Mouse (Mus musculus): ENCODE measurements around the gene Atf6b. TPM values are rescaled to one million over a fixed set of nuclear protein-coding genes. Genes with fewer than 3 reads are reported as not detected.

Atf6b gene
- polyA plus RNA-seq, 1 experiment from 2014 or later, result 97.1 TPM

DNA sequence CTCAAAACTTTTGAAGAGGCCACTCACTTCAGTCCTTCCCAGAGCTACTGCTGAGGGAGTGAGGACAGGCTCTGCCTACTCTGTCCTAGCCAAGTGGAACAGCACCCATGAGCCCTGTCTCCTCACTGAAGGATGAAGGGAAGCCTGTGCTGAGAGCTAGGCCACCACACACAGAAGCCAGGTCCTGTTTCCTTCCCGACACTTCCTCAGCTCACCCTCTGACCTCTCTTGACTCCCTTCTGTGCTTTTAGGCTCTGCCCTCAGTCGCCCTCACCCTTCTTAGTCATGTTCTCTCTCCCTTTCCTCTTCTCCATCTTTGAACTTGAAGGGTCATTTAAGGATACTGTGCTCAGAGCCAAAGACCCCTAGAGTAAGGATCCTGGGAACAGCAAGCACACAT is 10.3 kb downstream of the Atf6b start:
- 26% methylated on average over 2 of the region's 2 CpGs for WGBS
- no peaks in the 10 kb centered on the region for H3K9me3 ChIP-seq (ENCODE audit: control insufficient read depth, low read length)
- H3K9ac ChIP-seq (replicated peaks; ENCODE audit: low read length), result no peak overlapping the region
- no peak overlapping the region for H3K27ac ChIP-seq (replicated peaks; ENCODE audit: low read depth, low read length)
- H3K4me3 ChIP-seq (replicated peaks; ENCODE audit: low read depth, low read length), result no peak overlapping the region
- ATAC-seq (ENCODE audit: low FRiP score, low TSS enrichment) (no peak), DNase-seq (no peak)
- H3K4me2 ChIP-seq (ENCODE audit: low read length), result no peak overlapping the region
- no peaks in the 10 kb centered on the region for H3K4me1 ChIP-seq (ENCODE audit: control insufficient read depth, insufficient read depth, low read length)
- peaks cover 32% of the 10 kb centered on the region for H3K36me3 ChIP-seq (ENCODE audit: control insufficient read depth, insufficient read depth, low read length)
- peaks cover 8% of the 10 kb centered on the region for H3K27me3 ChIP-seq (ENCODE audit: control insufficient read depth, insufficient read depth, low read length)

DNA sequence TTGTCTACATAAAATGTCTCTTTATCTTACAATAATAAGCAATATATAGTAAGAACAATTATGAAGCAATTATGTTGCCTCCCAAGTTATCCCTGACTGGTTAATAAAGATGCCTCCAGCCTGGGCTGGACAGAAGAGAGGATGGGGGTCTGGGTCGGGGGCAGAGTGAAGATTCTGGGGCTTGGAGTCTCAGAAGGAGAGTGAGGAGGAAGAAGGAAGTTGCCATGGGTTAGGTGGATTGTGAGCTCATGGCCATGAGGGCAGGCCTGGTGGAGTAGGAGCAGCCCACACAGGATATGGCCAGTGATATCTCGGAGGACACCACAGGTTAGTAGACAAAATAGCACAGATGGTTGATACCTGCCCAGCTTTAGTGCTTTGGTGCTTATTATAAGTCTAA is 11.2 kb downstream of the Atf6b start:
- H3K9ac ChIP-seq (replicated peaks; ENCODE audit: low read length), result no peak overlapping the region
- 85% methylated on average over 2 of the region's 2 CpGs for WGBS
- no peaks in the 10 kb centered on the region for H3K4me1 ChIP-seq (ENCODE audit: control insufficient read depth, insufficient read depth, low read length)
- no peak overlapping the region for H3K4me2 ChIP-seq (ENCODE audit: low read length)
- H3K9me3 ChIP-seq (ENCODE audit: control insufficient read depth, low read length), result no peaks in the 10 kb centered on the region
- H3K36me3 ChIP-seq (ENCODE audit: control insufficient read depth, insufficient read depth, low read length), result peaks cover 23% of the 10 kb centered on the region
- no peak overlapping the region for H3K27ac ChIP-seq (replicated peaks; ENCODE audit: low read depth, low read length)
- H3K4me3 ChIP-seq (replicated peaks; ENCODE audit: low read depth, low read length), result no peak overlapping the region
- ATAC-seq (ENCODE audit: low FRiP score, low TSS enrichment) (no peak), DNase-seq (no peak)
- peaks cover 8% of the 10 kb centered on the region for H3K27me3 ChIP-seq (ENCODE audit: control insufficient read depth, insufficient read depth, low read length)

DNA sequence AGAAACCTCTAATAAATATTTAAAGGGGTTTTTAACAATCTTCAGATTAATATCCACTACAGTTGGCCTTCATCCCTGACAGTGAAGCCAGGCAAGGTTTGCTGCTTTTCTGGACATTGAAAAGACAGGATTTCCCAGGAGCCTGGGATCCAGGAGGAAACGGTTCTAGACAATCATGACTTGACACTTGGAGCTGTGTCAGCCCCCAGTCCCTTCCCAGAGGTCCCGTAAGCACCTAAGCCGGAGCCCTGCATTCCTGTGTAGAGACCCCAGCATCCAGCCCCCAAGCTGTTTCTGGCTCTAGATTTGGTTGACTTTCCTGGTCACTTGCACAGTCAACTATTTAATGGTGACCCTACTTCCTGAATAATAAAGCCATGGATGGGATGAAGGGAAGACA is 11.6 kb downstream of the Atf6b start:
- Histone ChIP-seq H3K36me3 (ENCODE audit: control insufficient read depth, insufficient read depth, low read length) (peaks cover 19% of the 10 kb centered on the region), H3K4me1 (ENCODE audit: control insufficient read depth, insufficient read depth, low read length) (no peaks in the 10 kb centered on the region), H3K9ac (replicated peaks; ENCODE audit: low read length) (no peak overlapping the region), H3K27me3 (ENCODE audit: control insufficient read depth, insufficient read depth, low read length) (peaks cover 8% of the 10 kb centered on the region), H3K4me2 (ENCODE audit: low read length) (no peak overlapping the region), H3K27ac (replicated peaks; ENCODE audit: low read depth, low read length) (no peak overlapping the region), H3K4me3 (replicated peaks; ENCODE audit: low read depth, low read length) (no peak overlapping the region), H3K9me3 (ENCODE audit: control insufficient read depth, low read length) (no peaks in the 10 kb centered on the region)
- ATAC-seq (ENCODE audit: low FRiP score, low TSS enrichment) (no peak), DNase-seq (no peak)
- 82% methylated on average over 3 of the region's 3 CpGs for WGBS

DNA sequence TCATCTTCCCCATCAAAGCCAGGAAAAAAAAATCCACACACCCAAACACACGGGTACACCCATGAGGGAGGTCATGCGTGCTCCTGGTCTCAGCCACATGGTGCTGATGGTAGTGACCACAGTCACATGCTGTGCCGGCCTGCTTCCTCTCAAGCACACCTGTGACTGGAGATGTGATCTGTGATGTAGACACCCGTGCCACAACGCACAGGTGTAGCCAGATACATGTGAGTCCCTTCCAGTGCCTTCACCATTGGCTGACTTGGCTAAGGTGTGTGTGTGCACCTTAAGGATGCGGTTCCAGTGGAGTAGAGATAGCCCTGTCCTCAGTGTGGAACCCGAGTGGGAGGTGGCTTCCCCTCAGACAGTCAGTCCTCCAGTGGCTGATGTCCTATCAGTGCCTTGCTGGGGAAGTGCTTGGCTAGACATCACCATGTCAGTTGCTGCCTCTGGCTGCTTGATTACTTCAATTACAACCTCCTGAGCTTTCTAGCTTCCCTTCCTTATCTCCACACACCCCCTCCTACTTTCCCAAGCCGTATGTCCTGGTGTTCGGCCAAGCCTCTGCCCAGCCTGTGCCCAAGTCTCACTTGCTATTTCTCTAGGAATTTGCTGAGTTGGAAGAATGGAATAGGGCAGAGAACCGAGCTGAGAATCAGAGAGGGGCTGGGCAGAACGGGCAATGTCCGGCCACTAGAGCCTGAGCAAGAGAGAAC is 12.4 kb downstream of the Atf6b start:
- no peak for ATAC-seq (ENCODE audit: low FRiP score, low TSS enrichment)
- H3K4me1 ChIP-seq (ENCODE audit: control insufficient read depth, insufficient read depth, low read length), result no peaks in the 10 kb centered on the region

DNA sequence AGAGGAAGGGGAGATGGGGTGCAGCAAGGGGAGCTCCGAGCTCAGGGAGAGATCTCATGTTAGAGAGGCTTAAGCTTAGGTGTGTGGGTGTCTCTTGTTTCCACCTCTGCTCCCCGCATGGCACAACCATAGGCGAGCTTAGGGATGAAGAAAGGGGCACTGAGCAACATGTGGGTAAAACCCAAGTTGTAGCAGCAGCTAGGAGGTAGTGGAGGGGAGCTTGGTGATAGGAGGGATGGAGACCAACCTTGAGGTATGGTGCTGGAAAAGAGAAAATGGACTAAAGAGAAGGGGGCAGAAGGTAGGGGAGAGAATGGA is 12.9 kb downstream of the Atf6b start:
- no peak for DNase-seq
- Histone ChIP-seq H3K4me2 (ENCODE audit: low read length) (no peak overlapping the region), H3K9ac (replicated peaks; ENCODE audit: low read length) (no peak overlapping the region), H3K27me3 (ENCODE audit: control insufficient read depth, insufficient read depth, low read length) (peaks cover 8% of the 10 kb centered on the region), H3K4me3 (replicated peaks; ENCODE audit: low read depth, low read length) (no peak overlapping the region), H3K36me3 (ENCODE audit: control insufficient read depth, insufficient read depth, low read length) (peaks cover 8% of the 10 kb centered on the region; the same call in 1 of the 2 replicates), H3K27ac (replicated peaks; ENCODE audit: low read depth, low read length) (no peak overlapping the region), H3K4me1 (ENCODE audit: control insufficient read depth, insufficient read depth, low read length) (no peaks in the 10 kb centered on the region), H3K9me3 (ENCODE audit: control insufficient read depth, low read length) (no peaks in the 10 kb centered on the region)
- no peak for ATAC-seq (ENCODE audit: low FRiP score, low TSS enrichment)
- 73% methylated on average over 3 of the region's 3 CpGs for WGBS

More for the DNA sequence above, 12.4 kb downstream of the Atf6b start:
- peaks cover 13% of the 10 kb centered on the region for H3K36me3 ChIP-seq (ENCODE audit: control insufficient read depth, insufficient read depth, low read length)
- no peak for DNase-seq
- no peak overlapping the region for H3K4me2 ChIP-seq (ENCODE audit: low read length)
- 75% methylated on average over 12 of the region's 12 CpGs for WGBS
- no peak overlapping the region for H3K9ac ChIP-seq (replicated peaks; ENCODE audit: low read length)
- H3K9me3 ChIP-seq (ENCODE audit: control insufficient read depth, low read length), result no peaks in the 10 kb centered on the region
- no peak overlapping the region for H3K27ac ChIP-seq (replicated peaks; ENCODE audit: low read depth, low read length)
- peaks cover 8% of the 10 kb centered on the region for H3K27me3 ChIP-seq (ENCODE audit: control insufficient read depth, insufficient read depth, low read length)
- no peak overlapping the region for H3K4me3 ChIP-seq (replicated peaks; ENCODE audit: low read depth, low read length)

DNA sequence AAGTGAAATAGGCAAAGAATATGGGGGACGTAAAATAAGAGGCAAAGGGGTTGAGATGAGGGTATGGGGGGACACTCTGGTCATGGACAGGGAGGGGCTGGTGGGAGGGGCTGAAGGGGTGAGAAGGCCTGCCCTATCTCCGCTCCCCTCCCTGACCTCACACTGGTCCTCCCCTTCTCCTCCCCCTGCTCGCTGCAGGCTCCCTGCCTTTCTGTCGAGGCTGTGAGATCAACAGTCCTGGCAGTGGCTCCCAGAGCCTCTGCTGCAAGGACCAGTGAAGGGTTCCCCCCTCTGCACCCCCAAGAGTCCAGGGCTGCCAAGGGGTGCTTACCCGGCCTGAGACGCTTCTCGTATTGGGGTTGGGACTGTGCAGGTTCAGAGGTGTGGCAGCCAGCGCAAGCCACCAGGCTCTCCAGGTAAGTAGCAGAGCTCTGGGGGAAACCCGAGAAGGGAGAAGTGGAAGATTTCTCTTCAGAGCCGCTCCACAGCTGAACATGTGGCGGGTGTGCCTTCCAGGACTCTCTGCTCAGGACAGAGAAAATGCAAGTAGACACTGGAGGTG is 13.4 kb downstream of the Atf6b start:
- H3K4me2 ChIP-seq (ENCODE audit: low read length), result no peak overlapping the region
- H3K9me3 ChIP-seq (ENCODE audit: control insufficient read depth, low read length), result no peaks in the 10 kb centered on the region
- no peaks in the 10 kb centered on the region for H3K4me1 ChIP-seq (ENCODE audit: control insufficient read depth, insufficient read depth, low read length)
- H3K36me3 ChIP-seq (ENCODE audit: control insufficient read depth, insufficient read depth, low read length), result 0 out of 2 replicates have a peak, but pooled peaks cover 4% of the 10 kb centered on the region
- H3K27ac ChIP-seq (replicated peaks; ENCODE audit: low read depth, low read length), result no peak overlapping the region
- no peak for ATAC-seq (ENCODE audit: low FRiP score, low TSS enrichment)
- no peak for DNase-seq
- peaks cover 8% of the 10 kb centered on the region for H3K27me3 ChIP-seq (ENCODE audit: control insufficient read depth, insufficient read depth, low read length)
- H3K9ac ChIP-seq (replicated peaks; ENCODE audit: low read length), result no peak overlapping the region
- 37% methylated on average over 11 of the region's 11 CpGs for WGBS
- H3K4me3 ChIP-seq (replicated peaks; ENCODE audit: low read depth, low read length), result no peak overlapping the region

DNA sequence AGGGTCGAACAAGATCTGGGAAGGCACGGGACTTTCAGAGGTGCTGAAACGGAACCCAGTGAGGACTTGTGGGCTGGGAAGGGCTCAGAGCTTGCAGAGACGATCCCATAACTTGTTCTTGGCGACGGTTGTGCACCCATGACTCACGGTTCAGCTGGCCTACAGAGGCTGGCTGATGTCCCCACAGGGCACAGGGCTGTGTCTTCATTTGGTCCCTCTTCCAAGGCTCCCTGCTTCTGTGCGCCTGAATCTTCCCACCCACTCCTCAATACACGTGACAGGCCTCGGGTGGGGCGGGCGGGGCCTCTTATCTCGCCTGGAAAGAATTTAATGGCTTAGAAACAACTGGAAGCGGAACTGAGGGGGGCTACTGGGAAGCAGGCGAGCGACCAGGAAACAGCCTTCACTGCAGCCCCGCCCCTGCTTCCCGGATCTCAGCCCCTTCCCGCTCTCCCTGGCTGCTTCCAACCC is 14.2 kb downstream of the Atf6b start:
- DNase-seq, result no peak
- Histone ChIP-seq H3K4me3 (replicated peaks; ENCODE audit: low read depth, low read length) (no peak overlapping the region), H3K9me3 (ENCODE audit: control insufficient read depth, low read length) (no peaks in the 10 kb centered on the region), H3K27ac (replicated peaks; ENCODE audit: low read depth, low read length) (no peak overlapping the region), H3K4me2 (ENCODE audit: low read length) (peak overlapping the region; percentile 22), H3K9ac (replicated peaks; ENCODE audit: low read length) (no peak overlapping the region), H3K4me1 (ENCODE audit: control insufficient read depth, insufficient read depth, low read length) (no peaks in the 10 kb centered on the region), H3K36me3 (ENCODE audit: control insufficient read depth, insufficient read depth, low read length) (no peaks in the 10 kb centered on the region), H3K27me3 (ENCODE audit: control insufficient read depth, insufficient read depth, low read length) (peaks cover 8% of the 10 kb centered on the region)
- 14% methylated on average over 19 of the region's 19 CpGs for WGBS
- ATAC-seq (ENCODE audit: low FRiP score, low TSS enrichment), result no peak

DNA sequence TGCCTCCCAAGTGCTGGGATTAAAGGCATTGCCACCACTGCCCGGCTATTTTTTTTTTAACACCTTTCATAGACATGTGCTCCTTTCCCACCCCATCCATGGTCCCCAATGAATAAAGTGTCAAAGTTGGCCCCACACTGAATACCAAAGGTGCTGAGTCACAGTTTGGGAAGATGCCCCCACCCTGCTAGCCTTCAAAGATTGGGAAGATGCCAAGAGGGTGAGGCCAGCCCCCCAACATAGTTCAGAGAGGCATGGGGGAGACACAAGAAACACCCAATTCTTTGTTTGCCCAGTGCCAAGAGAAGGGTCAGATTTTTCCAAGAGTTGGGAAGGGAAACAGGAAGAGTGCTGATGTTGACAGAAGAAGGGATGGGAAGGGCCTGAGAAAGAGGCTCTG is 15.5 kb downstream of the Atf6b start:
- Histone ChIP-seq H3K36me3 (ENCODE audit: control insufficient read depth, insufficient read depth, low read length) (no peaks in the 10 kb centered on the region), H3K27ac (replicated peaks; ENCODE audit: low read depth, low read length) (no peak overlapping the region), H3K4me2 (ENCODE audit: low read length) (no peak overlapping the region), H3K9me3 (ENCODE audit: control insufficient read depth, low read length) (no peaks in the 10 kb centered on the region), H3K9ac (replicated peaks; ENCODE audit: low read length) (no peak overlapping the region), H3K4me1 (ENCODE audit: control insufficient read depth, insufficient read depth, low read length) (no peaks in the 10 kb centered on the region), H3K27me3 (ENCODE audit: control insufficient read depth, insufficient read depth, low read length) (peaks cover 8% of the 10 kb centered on the region), H3K4me3 (replicated peaks; ENCODE audit: low read depth, low read length) (no peak overlapping the region)
- no peak for DNase-seq
- no peak for ATAC-seq (ENCODE audit: low FRiP score, low TSS enrichment)
- WGBS, result 93% methylated on average over 1 of the region's 1 CpGs

DNA sequence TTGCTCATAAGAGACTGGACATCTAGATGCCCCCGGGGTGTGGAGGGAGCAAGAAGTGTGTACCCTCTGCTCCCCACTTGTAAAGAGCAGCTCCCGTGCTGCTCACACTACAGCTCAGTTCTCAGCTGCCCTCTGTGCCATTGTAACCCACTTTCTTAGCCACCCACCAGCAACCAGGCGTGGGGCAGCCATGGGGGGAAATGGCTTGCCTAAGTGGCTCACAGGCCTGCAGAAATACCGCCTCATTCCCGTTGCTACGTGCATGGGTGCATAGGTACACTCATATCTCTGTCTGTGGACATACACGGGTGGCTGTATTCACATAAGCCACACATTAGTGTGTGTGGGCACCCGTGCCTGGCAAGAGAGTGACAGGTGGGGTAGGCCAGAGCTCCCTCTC is 16.0 kb downstream of the Atf6b start:
- Histone ChIP-seq H3K27me3 (ENCODE audit: control insufficient read depth, insufficient read depth, low read length) (peaks cover 8% of the 10 kb centered on the region), H3K36me3 (ENCODE audit: control insufficient read depth, insufficient read depth, low read length) (no peaks in the 10 kb centered on the region), H3K4me2 (ENCODE audit: low read length) (no peak overlapping the region), H3K9me3 (ENCODE audit: control insufficient read depth, low read length) (no peaks in the 10 kb centered on the region), H3K4me1 (ENCODE audit: control insufficient read depth, insufficient read depth, low read length) (no peaks in the 10 kb centered on the region), H3K27ac (replicated peaks; ENCODE audit: low read depth, low read length) (no peak overlapping the region), H3K9ac (replicated peaks; ENCODE audit: low read length) (no peak overlapping the region), H3K4me3 (replicated peaks; ENCODE audit: low read depth, low read length) (no peak overlapping the region)
- ATAC-seq (ENCODE audit: low FRiP score, low TSS enrichment) (no peak), DNase-seq (no peak)
- 85% methylated on average over 8 of the region's 8 CpGs for WGBS
